Mouse (Mus musculus): Measurements from ENCODE around the gene Pamr1.

Gene Pamr1

GRCm38 (mm10) chr2:102598911-102599721 lies 49.3 kb downstream of the Pamr1 start:
- DNase-seq (ENCODE audit: low spot score in 2 of 2): peak; percentile 66 to 87

- DNase-seq (ENCODE audit: low spot score in 2 of 2): no peak
Observed at GRCm38 (mm10) chr2:102600516-102600915, 50.7 kb downstream of the Pamr1 start.

- no peak for DNase-seq (ENCODE audit: low spot score in 2 of 2)
Observed at GRCm38 (mm10) chr2:102610485-102610884, 60.7 kb downstream of the Pamr1 start.

DNA sequence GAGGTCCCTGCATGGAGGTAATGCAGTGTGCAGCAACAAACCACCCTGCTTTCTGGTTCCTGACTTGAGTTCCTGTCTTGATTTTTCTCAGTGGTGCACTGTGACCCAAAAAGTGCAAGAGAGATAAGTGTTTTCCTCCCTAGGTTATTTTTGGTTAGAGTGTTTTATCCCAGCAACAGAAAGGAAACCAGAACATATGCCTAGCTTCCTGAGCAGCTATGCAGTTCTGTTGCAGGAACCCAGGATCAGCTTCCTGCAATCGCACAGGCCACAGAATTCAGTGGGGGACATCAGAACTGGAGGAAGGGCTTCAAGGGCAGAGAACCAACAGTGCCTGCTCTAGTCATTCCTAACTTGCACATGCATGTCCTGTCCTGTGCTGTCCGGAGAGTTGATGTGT lies 66.8 kb downstream of the Pamr1 start:
- DNase-seq (ENCODE audit: low spot score in 2 of 2): no peak

DNA sequence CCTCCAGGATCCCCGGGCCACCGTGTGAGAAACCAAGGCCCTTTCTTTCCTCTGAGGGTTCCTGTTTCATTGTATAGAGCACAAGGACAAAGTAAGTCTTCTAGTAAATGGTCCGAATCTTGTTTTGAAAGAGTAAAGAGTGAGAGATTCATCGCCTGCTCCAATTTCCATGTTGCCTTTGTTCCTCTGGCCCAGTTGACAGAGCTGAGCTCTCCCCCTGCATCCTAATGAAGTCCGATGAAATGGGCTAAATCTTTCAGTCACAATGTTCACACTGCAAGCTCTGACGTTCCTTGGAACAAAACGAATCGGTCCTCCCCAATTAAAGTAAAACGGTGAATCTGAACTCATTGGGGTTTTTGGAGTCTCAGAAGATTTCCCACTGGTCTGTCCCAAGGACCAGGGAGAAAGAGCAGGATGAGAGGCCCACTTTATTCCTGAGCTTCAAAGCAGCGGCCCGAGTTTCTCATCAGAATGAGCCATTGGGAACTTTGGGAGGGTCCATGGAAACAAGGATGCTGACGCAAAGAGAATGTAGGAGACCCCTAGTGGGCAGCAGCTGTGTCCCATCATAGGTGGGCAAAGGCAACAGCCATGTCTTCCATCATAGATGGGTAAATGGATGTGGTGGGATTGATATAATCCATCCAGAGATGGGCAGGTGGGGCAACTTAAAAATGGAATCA lies 71.1 kb downstream of the Pamr1 start:
- peak in 1 of 2 experiments; percentile 43 for DNase-seq (ENCODE audit: low spot score in 2 of 2)

- DNase-seq (ENCODE audit: low spot score in 2 of 2): no peak
Observed at GRCm38 (mm10) chr2:102622176-102622575, 72.4 kb downstream of the Pamr1 start.

DNA sequence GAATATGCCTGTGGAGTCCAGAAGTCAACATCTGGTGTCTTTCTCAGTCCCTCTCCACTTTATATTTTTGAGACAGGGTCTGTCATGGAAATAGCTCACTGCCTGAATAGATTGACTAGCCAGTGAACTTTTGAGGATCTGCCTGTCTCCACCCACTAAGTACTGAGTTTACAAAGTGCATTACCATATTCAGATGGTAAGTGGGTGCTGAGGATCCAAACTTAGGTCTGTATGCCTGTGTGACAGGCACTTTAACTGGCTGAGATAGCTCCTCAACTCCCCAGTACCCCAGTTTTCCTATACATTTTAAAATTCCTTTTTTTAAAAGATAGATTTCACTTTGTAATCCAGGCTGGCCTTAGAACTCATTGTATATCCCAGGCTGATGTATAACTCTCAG lies 73.1 kb downstream of the Pamr1 start:
- DNase-seq (ENCODE audit: low spot score in 2 of 2): no peak

- DNase-seq (ENCODE audit: low spot score in 2 of 2): no peak
Observed at GRCm38 (mm10) chr2:102624538-102624937, 74.7 kb downstream of the Pamr1 start.

- no peak for DNase-seq (ENCODE audit: low spot score in 2 of 2)
Observed at GRCm38 (mm10) chr2:102632361-102632760, 82.5 kb downstream of the Pamr1 start.

- no peak for DNase-seq (ENCODE audit: low spot score in 2 of 2)
Observed at GRCm38 (mm10) chr2:102634010-102634409, 84.2 kb downstream of the Pamr1 start.

DNA sequence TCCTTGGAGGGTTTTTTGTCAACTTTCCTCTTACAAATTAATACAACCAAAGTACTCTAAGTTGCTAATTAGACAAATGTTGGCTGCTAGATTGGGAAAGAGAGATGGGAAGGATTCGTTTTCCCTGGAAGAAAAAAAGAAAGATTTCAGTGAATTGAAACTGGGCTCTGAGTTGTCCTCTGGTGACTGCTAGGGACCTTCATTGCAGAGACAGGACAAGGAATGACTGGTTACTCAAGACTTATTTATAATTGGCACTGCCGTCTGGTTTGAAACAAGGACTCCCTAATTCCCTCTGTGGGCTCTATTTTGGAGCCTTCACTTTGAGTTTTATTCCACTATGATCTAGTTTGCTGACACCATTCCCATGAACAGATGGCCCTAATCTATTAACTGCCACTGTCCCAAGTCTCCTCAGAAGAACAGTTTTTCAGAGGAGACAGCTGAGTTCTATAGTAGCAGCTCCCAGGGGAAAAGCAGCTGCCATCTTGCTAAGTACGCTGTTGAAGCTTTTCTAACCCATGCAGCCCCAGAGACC lies 85.8 kb downstream of the Pamr1 start:
- DNase-seq (ENCODE audit: low spot score in 2 of 2): no peak

GRCm38 (mm10) chr2:102636116-102636600 lies 86.3 kb downstream of the Pamr1 start:
- DNase-seq (ENCODE audit: low spot score in 2 of 2): no peak

GRCm38 (mm10) chr2:102638140-102638539 lies 88.3 kb downstream of the Pamr1 start:
- DNase-seq (ENCODE audit: low spot score in 2 of 2): no peak

GRCm38 (mm10) chr2:102638690-102639089 lies 88.9 kb downstream of the Pamr1 start:
- DNase-seq (ENCODE audit: low spot score in 2 of 2): no peak

- peak in 1 of 2 experiments; percentile 79 for DNase-seq (ENCODE audit: low spot score in 2 of 2)
Observed at GRCm38 (mm10) chr2:102648845-102649500, 99.2 kb downstream of the Pamr1 start.

DNA sequence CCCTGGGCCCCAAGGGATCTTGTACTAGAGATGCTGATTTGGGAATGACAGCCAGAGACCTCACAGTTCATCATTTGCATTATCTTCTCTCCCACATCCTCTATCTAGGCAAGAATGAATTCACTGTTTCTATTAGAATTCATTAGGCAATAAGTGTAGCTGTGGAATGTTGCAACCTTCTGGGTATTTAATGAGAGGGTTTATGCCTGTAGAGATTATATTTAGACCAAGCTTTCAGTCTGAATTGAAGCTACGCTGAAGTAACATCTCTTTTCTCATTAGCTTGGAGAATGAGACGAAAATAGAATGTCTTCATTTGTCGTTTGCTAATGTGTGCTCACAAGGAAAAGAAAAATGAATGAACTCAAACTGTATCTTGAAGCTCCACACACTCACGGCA lies 100.5 kb downstream of the Pamr1 start:
- DNase-seq (ENCODE audit: low spot score in 2 of 2): no peak

GRCm38 (mm10) chr2:102655966-102656725 lies 106.3 kb downstream of the Pamr1 start:
- no peak for DNase-seq (ENCODE audit: low spot score in 2 of 2)

- DNase-seq (ENCODE audit: low spot score in 2 of 2): no peak
Observed at GRCm38 (mm10) chr2:102657726-102658125, 107.9 kb downstream of the Pamr1 start.

DNA sequence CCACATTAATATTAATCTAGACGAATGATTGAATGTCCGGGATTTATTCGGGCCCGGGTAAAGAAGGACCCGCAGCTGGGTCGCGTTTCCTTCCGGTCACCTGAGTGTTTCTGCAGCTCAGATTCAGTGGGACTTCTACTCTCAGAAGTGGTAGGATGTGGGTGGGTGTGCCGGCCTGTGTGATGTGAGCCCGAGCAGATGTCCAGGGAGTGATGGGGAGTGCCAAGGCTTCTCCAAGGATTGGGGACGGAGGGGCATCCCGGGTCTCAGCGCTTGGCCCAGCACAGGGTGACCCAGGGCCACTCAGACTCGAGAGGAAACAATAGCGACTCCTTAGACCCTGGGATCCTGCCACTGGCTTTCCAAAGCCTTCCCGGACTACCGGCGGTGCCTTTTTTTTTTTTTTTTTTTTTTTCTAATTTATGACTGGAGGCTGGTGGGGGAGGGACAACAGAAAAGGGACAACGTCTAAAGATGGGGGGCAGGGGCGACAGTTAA lies 108.4 kb downstream of the Pamr1 start, which contains the start of gene Slc1a2:
Gene Slc1a2, plus strand, starts transcription at position 497 of the 498 bp plus-strand sequence.
- peak in 1 of 2 experiments; percentile 72 for DNase-seq (ENCODE audit: low spot score in 2 of 2)

- peak in 1 of 2 experiments; percentile 75 for DNase-seq (ENCODE audit: low spot score in 2 of 2)
Observed at GRCm38 (mm10) chr2:102658661-102659520, 109.1 kb downstream of the Pamr1 start.

All from left cerebral cortex, adult 9 months (tissue).